Mouse (Mus musculus) kidney, adult 2 months (tissue): ENCODE results near the gene Crtc2.
"Not testable (repeated sequence)": the region's sequence is repeated elsewhere in the genome, so short reads cannot be mapped to it uniquely, and the experiment has no call there.

Experiments used
- CTCF ChIP-seq: fragments of 200-500 bp; conservative IDR thresholded peaks from 2 replicates; pipeline ENCODE4 v1.5.1; 2011; ENCODE audit warnings: low read depth, mild to moderate bottlenecking, control low read depth, low read length, moderate library complexity, mixed read lengths; ENCODE audit not compliant: insufficient read depth, insufficient read length
- POLR2A ChIP-seq: fragments of 200-500 bp; IDR thresholded peaks from one replicate; pipeline ENCODE4 v1.6.1; 2011; ENCODE audit warnings: low read depth, low read length, control low read depth

GRCm38 (mm10) chr3:90251731-90252226, 2.2 kb upstream of the Crtc2 start:
- not testable (repeated sequence) for TF ChIP-seq POLR2A, CTCF
